Mouse (Mus musculus) naive thymus-derived CD4-positive, alpha-beta T cell, adult 2 months (primary cell): Measurements from ENCODE around the gene A630001G21Rik.
A peak's percentile ranks its signal among the peaks of the same experiment; 100 is the strongest.

Source experiments
- DNase-seq: peaks from one replicate; pipeline ENCODE4 v3.0.0-alpha.2; 2011; ENCODE audit warnings: low read depth

The A630001G21Rik gene

DNA sequence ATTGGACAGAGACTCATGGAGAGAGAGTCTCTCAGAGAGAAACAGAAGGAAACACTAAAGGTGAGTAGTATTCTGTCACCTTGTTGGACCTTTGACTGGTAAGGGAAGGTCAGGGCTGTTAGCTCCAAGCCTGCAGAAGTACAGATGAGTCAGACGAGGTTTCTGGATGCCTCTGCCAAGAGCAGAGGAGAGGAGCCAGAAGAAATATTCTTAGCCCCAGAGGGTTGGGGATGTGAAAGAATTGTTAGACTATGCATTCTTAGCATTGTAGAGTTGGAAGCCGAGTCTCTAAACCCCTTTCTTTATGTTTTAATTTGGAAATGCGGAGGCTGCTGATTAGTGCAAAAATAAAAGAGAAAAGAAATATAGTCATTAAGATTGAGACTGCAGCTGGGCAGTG is 6.5 kb downstream of the A630001G21Rik start:
- DNase-seq, result no peak

DNA sequence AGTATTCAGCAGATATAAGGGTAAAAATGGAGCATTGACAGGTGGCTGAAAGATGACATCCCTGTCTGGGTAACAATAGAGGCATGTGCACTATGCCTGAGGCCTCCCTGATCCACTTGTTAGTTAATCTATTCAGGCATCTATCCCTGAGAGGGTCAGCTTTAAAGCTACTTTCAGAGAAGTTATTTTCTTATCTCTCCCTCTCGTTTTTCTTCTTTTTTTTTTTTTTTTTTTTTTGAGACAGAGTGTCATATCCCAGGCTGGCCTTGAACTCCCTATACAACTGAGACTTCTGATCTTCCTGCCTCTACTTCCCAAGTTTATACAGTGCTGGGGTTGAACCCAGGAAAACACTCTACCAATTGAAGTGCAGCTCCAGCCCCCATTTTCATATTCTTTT is 10.7 kb downstream of the A630001G21Rik start:
- DNase-seq, result no peak

DNA sequence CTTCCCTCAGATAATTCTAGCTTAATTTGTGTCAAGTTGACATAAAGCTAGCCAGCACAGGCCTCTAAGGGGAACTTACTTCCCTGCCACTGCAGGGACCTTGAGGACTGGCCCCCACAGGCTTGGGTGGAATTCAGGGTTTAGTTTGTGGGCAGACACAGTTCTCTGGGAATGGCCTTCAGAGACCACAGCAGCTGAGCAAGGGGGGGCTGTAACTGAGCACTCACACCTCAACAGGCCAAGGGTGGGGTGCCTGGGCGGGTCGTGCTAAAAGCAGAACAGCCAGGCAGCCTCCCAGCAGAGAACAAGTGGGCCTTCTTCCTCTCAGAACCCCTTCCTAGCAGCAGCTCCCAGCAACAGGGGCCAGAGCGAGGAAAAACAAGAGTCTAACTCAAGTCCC is 12.3 kb downstream of the A630001G21Rik start:
- DNase-seq, result no peak

DNA sequence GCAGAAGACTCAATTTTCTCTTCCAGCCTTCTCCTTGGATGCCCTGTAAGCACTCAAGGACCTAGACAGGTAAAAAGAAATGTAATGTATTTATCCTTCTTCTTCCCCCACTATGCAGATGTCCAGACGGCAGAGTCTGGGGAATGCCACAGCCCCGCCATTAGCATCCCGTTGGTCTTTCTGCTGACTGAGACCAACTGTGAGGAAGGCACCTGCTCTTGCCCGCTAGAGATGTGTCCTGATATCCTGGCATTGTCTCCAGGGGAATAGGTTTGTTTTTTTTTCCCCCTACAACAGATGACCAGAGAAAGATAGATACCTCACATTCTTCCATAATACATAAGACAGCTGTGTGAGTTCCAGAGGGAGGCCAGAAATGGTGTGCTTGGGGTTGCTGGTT is 14.2 kb downstream of the A630001G21Rik start:
- no peak for DNase-seq

DNA sequence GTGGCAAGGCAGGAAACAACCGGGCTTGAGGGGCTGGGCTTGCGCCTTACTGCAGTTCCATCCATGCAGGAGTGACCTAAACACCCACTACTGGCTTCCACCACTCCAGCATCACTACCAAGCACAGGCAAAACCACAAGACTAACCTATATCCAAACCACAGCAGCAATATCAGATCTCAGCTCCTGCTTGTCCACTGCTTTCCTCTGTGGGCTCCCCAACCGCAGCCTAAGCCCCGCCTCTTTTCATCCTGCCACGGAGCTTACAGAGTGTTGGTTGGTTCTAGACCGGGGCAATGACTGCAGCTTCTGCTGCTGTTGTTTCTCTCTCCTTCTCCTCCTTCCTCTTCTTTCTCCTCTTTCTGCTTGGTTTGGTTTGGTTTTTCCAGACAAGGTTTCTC is 15.1 kb downstream of the A630001G21Rik start:
- peak; percentile 46 for DNase-seq

DNA sequence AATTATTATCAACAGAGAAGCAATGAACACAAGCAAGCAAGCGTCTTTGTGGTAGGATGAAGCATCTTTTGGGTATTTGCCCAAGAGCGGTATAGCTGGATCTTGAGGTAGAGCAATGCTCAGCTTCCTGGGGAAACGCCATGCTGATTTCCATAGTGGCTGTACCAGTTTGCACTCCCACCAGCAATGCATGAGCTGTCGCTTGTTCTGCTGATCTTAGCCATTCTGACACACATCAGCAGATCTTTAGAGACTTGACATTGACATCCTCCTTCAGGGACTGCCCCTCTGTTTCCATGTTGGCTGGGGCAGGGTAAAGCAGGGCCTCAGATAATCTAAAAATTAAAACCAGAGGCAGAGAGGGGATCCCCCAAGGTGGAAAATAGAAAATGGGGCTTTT is 16.8 kb downstream of the A630001G21Rik start:
- no peak for DNase-seq

DNA sequence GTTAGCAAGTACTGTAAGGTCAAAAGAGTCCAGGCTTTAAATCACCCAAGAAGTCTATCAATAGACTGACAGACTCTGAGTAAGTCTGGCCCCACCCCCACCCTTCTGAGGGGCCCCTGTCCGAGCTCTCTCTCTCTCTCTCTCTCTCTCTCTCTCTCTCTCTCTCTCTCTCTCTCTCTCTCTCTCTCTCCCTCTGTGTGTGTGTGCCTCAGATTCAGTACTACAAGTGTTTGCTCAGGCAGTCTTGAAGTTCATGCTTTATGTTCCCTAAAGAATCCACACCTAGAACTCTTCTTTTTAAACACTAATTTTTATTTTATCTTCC is 19.5 kb downstream of the A630001G21Rik start:
- no peak for DNase-seq

DNA sequence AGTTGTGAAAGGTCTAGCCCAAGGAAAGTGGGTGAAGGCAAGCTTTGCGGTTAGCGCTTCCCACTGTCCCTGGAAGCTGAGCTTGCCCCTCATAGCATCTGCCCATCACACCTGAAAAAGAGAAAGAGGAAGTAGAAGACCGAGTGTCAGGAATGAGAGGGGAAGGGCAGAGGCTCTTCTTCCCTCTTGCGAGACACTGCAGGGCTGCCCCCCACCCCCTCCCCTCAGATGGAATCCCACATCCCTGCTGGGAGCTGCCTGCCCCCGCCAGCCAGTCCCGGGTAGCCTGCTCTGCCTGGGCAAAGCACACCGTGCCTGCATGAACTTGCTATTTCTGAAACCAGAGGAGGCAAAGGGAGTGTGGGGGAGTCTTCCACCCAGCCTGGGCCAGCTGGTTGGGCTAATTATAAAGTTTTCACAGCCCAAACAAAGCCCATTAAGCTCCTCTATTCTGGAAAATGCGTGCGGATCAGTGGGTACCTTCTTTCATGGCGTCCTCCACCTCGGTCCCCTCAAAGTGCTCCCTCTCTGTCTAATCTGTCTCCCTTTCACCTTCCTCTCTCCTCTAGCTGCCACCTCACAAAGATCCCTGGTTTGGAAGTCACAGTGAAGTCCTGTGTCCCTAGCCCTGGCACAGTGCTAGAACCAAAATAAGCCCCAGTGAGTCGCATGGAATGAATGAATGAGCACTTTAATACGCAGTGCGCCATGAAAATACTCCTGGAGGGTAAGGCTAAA is 20.0 kb downstream of the A630001G21Rik start:
- DNase-seq, result no peak

DNA sequence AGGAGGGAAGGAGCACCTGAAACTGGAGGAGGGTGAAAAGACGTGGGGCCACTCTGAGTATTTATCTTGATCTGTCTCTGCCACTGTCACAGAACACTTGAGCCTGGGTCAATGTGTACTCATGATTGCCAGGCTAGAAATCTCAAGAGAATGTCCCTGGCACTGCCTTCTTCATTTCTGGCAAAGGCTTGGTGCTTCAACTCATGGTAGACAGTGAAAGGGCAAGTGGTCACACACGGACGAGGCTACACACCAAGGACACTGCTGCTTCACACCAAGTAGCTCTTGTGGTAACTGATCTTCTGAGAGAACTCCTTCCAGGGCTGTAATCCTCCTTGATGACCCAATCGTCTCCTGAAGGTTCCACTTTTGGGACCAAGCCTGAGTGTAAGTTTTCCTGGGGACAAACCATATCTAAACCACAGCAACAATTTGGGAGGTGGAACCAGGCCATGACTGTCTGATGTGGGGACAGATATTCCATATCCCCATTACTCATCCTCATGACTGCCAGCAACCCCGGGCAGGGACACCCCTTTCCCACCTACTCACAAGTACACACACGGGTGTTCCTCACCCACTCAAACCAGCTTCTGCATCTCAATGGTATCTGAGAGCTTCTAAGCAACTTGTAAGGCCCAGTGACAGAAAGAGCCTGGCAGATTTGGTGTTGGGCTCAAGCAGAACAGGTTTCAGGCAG is 20.8 kb downstream of the A630001G21Rik start:
- DNase-seq, result no peak

DNA sequence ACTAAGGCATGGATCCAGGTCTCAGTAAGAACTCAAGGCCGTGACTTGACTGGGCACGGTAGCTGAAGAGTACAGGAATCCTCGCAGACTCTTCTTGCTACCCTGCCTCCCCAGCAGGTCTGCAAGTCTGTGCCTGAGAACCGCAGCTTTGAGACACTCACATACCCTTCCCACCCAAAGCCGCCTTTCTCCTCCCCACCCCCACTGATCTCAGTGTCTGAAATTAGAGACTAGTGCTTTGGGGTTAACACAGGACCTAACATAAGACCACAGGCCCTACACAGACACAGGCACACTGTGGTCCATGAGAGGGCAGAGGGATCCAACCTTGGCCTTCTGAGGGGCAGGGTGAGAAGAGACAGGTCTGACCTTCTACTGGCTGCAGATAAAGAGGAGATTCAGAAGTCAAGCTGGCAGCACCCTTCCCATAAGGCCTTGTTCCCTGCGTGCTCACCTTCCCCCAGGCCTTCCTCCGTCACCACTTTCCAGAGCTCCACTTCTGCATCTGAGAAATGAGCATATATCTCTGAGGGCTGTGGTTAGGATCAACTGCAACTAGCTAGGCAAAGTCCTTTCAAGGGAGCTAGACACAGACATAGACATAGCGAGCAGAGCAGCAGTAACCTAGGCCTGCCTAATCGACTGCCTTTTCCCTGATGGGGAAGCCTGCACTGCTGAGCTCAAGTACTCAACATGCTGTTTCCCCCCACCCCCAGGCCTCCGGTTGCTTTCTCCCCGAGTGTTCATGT is 26.3 kb downstream of the A630001G21Rik start:
- DNase-seq, result peak; percentile 71

DNA sequence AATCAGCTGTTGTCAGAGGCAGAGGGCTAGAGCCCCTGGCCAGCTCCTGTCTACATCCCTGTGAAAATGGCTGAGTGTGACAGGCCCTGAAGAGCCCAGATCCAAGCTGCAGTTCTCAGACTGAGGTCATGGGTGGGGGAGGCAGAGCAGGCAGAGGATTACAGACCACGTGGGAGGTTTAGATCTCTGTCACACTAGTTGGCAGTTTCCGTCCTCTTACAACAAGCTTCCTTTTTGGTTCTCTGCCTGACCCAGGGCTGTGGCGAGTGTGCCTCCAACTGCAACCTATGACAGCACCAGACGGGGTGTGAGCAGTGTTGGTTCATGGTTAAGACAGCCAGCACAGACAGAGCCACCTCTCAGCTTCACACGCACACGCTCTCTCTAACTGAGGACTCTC is 26.9 kb downstream of the A630001G21Rik start:
- peak; percentile 90 for DNase-seq

DNA sequence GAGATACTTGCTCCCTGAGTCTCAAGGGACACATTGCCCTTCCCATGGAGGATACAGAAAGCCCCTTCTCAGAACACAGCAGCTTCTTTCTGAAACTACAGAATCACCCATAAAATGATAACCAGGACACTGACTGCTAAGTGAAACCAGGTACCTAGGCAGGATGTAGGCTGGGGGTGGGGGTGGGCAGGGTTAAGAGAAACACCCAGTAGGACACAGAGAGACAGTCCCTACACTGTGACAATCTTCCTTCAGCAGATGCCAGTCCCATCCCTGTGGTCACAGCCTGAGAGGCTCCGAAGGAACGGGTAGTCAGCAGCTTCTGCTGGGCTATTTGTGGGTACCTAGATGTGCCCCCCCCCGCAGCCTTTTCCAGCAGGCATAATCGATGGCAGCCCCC is 27.8 kb downstream of the A630001G21Rik start:
- DNase-seq, result peak; percentile 69

DNA sequence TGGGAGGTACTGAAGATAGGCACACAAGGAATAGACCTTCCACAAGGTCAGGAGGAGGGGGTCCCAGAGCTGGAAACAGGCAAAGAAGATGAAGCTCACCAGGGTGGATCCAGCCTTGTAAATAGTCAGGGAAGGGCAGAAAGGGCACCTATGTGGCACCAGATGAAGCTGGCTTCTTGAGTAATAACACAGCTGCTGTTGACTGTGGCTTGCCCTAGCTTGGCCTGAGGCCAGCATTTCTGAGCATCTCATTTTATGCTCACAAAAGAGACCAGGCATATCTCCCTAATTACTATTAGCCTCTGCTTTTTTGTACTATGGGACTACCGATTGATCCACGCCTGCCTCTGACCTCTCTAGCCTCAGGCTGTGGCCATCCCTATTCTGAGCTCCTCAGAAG is 28.6 kb downstream of the A630001G21Rik start:
- DNase-seq, result no peak

DNA sequence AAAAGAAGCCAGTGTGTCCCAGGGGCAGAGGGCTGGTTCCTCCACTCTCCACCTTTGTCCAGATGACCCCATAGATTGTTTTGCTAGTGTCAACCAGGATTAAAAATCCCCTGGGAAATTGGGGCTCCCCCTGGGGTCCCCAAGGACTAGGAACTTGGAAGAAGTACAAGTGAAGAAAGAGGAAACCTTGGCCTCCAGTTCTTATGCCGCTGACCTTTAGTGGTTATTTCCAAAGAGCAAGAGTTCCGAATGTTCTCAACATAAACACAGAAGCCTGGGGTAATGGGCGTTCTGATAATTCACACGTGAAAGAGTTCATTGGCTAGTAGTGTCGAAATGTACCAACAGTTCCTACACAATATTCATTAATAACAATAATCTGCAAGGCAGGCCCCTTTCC is 31.9 kb downstream of the A630001G21Rik start:
- DNase-seq, result no peak

DNA sequence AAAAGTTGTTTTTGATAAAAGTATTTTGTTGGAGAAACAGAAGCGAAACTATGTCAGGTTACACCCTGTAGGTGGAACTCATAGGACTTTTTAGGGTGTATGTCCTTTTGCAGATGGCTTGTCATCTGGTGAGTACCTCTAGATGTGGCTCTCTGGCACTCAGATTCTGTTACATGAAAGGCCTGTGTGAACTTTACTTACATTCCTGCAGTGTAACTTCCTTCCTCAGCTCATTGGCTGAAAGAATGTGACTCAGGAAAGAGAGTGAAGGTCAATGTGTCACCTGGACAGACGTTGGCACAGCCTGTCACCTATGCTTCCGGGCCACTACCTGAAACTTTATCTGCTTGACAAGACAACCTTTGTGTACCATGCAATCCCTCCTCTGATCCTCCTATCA is 33.9 kb downstream of the A630001G21Rik start:
- DNase-seq, result peak; percentile 56

DNA sequence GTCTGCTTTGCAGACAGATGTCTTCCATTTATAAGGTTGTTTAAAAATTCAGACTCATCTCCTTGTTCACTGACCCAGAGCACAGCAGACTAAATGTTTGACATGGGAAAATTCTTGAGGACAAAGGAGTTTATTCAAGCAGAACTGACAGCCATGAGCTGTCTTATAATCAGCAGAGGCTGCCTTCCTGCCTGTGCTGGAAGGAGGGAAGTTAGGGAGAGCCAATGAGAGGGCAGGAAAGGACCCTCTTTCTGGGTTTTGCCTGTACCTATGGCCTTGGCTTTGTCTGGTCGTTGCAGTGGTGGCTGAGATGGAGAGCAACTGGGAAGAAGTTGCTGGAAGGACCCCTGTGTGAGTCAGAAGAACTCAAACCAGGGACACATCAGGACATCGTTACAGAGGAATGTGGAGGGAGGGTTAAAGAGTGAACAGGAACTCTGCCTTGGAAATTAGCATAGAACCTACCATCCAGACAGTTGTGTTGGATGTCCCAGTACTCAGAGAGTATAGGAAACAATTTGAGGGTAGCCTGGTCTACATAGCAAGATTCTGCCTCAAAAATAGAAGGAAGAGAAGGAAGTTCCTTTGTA is 35.4 kb downstream of the A630001G21Rik start:
- DNase-seq, result no peak

DNA sequence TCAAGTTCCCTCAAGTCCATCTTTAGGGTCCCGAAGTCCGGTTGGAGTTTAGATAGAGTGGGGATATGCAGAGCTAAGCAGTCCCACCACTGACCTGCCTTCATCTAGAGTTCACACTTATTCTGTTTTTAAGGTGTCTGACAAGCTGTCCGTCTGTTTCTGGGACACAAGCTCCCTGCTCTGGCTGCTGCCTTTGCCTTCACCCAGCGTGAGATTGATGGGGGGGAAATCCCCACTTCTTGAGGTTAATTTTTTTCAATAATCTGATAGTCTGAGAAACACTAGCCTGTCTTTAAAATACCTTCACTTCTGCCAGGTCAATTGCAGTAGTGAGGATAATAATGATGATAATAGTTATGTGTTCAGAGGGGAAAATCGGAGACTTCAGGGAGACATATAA is 36.1 kb downstream of the A630001G21Rik start:
- no peak for DNase-seq

DNA sequence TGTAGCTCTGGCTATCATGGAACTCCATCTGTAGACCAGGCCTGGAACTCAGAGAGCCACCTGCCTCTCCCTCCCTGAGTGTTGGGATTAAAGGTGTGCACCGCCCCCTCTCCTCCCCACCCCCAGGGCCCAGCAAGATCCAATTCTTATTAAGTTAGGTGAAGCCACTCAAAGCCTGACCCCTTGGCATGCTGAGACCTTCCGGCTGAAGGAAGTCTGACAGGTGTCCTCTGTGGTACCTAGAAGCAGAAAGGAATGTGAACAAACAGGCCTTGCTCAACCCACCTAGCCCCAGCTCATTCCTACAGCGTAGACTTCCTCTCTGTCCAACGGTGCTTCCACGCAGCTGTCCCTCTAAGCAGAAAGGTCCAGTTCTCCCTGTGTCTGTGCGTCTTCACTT is 37.5 kb downstream of the A630001G21Rik start:
- DNase-seq, result no peak

DNA sequence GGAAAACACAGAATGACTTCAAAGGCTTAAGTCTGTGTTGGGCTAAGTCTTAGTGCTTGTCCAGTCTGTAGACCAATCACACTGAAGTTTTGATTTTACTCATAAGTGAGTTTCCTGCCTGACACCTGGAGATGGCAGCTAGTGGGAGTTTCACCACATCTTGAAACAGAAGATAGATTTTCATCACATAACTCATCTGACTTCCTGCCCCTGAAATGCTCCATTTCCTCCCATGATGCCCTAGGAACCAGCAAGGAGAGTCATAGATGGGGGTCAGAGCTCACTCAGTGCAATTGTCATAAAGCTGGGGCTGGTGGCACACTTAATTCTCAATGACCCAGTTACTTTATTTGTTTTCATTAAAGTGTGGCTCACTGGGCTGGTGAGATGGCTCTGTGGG is 38.6 kb downstream of the A630001G21Rik start:
- DNase-seq, result peak; percentile 80

DNA sequence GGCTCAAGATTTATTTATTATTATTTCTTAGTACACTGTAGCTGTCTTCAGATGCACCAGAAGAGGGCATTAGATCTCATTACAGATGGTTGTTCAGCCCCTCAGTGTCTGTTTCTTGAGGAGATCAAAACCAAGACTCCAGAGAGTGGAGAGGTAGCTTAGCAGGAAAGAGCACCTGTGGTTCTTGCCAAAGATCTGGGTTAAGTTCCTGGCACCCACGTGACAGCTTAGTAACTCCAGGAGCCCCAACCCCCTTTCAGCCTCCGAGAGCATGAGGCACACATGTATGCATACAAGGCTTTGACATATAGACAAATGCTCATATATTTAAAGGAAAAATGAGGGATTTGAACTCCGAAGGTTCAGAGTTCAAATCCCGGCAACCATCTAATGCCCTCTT is 39.4 kb downstream of the A630001G21Rik start:
- DNase-seq, result peak; percentile 51

DNA sequence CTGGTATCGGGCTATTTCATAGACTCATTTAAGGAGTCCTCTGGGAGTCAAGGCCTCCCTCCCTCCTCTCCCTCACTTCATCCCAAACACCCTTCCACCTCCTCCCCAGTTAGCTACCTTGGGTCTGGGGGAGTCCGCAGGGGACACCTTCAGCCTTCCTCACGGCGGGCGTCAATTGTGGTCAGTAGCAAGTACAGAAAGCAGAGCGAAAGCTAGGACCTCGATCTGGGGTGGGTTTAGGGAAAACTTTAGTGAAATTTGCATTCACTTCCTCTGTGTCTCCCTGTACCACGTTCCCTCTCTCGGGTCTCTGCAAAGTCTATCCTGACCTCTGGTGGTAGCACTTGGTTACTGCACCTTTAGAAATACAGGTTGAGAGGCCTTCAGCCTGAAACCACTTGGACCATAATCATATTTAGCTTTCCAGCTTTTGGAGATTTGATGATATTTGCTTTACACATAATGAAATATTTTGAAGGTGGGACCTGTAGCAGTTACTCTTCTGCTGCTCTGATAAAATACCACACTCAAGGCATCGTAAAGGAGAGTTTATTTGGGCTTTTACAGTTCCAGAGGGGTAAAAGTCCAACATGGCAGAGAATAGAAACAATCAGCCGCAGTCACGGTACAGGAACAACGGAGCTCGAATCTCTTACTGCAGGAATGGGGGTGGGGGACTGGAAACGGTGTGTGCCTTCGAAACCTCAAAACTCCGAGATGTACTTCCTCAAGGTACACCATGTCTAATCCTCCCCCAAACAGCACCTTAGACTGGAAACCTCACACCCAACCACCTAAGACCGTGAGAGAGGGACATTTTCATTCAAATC is 41.9 kb downstream of the A630001G21Rik start:
- DNase-seq, result peak; percentile 94
